Mouse (Mus musculus): ENCODE results near the gene Cntnap1.

Gene Cntnap1

DNA sequence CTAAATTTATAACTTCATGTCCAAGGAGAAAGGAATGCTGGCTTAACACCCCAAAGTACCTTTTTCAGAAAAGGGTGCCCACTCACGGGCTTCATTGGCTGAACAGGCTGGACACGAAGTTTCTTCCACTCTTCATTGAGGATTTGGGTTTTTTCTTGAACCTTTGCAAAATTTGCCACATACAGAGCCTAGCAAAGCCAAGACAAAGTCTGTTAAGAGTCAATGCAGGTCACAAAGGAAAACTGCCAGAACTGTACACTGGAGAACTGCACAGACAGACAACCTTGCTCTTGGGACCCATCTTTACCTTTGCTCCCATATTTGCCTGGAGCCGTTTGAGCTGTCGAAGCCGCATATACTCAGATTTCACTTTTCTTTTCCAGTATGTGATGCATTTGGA lies 46.6 kb downstream of the Cntnap1 start:
- no peak for DNase-seq (ENCODE audit: low read depth, low spot score)

DNA sequence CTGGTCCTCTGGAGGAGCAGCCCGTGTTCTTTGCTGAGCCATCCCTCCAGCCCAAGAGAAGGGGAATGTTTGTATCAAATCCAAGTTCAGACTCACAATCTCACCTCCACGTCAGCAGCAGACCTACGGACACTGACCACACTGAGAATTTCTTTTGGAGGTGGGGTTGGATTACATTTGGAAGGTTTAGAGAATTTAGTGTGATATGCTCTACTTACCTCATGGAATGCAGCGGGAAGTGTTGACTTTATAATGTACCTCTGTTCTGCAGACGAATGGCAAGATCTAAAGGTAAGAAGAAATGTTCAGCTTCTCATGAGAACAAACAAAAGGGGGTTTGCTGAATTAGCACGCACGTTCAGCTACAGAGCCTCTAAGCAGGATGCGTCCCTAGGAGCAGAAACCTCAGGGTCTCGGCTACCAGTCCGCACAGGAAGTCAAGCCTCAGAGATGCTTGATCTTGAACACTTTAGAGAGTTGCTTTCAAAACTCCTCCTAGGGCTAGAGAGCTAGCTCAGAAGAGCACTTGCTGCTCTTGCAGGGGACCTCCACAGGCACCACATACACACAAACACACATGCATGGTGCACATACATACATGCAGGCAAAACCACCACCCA lies 48.2 kb downstream of the Cntnap1 start:
- DNase-seq (ENCODE audit: low read depth, low spot score), result no peak

DNA sequence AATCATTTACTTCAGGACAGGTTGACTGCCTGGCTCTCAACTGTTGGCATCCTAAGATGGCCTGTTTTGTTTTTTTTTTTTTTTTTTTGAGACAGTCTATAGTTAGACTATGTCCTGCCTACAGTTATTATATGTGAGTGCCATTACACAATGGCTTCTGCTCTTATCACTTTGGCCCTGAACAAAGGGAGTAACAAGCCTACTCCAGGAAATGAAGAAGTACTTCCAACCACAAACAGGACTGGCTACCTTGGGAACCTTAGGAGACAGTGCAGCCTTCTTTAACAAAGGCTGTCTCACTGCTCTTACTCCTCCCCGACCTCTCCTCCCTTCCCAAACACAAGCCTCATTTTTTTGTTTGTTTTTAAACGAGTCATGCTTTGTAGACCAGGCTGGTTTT lies 50.5 kb downstream of the Cntnap1 start:
- no peak for DNase-seq (ENCODE audit: low read depth, low spot score)

DNA sequence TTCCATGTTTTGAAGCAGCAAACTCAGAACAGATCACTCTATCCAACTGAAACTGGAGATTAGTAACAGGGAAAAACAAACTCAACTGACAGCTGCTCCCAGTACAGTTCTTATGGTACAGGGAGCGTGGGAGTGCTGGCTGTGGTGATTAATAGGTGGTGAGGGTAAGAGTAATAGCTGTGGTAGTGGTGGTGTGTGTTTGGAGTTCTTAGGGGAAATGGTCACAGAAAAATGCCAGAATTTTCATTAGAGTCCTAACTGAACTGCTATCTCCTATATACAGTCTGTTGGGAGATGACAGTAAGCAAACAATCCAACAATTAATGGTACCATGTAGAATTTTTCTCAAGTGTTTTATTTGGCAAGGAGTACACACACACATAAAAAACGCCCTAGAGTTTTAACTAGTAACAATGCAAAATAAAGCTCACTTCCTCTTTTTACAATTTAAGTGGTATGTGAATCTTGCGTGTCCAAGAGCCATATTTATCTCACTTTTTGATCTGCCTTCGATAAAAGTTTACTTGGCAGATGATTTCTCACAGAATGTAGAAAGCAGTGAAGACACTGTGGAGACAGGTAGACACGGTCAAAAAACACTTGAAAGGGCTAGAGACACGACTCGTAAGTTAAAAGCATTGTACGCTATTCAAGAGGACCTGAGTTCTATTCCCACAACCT lies 51.1 kb downstream of the Cntnap1 start:
- DNase-seq (ENCODE audit: low read depth, low spot score), result no peak

DNA sequence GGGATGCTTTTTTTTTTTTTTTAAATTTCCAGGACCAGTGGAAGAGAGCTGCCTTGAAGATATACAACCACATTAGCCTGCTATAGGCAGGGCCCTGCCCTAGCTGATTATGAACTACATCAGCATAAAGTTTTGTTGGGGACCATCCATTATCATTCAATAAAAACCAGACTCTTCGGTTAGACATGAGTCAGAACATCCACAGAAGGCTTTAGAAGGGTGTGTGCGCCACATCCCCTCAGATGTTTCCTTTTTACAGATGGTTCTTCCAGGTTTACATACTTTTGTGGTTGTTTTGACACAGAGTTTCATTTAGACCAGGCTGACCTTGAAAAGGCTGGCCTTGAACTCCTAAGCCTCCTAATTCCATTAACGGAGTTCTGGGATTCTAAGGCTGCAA lies 54.0 kb downstream of the Cntnap1 start:
- DNase-seq (ENCODE audit: low read depth, low spot score), result no peak

DNA sequence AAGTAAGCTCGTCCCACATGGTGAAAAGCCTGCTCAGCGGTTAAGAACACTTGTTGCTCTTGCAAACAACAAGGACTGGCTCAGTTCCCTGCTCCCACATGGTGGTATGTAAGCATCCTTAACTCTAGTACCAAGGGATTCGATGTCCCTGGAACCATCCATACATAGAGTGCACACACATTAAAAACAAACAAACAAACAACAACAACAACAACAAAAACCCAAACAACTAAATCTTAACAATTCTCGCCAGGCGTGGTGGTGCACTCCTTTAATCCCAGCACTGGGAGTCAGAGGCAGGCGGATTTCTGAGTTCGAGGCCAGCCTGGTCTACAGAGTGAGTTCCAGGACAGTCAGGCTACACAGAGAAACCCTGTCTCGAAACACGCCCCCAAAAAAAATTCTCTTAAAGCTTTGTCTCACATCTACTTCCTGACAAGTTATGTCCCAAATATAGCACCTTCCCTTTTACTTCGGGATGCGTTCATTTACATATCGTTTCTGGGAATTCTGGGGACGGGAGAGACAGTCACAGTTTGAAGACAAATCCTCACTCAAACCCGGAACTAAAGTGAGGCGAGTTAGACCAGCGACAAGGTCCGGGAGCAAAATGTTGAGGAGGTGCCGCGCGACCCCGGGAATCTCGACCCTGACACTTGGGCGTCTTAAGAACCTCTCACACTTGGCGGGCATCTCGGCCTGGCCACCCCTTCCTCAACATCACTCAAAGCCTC lies 55.2 kb downstream of the Cntnap1 start:
- no peak for DNase-seq (ENCODE audit: low read depth, low spot score)

DNA sequence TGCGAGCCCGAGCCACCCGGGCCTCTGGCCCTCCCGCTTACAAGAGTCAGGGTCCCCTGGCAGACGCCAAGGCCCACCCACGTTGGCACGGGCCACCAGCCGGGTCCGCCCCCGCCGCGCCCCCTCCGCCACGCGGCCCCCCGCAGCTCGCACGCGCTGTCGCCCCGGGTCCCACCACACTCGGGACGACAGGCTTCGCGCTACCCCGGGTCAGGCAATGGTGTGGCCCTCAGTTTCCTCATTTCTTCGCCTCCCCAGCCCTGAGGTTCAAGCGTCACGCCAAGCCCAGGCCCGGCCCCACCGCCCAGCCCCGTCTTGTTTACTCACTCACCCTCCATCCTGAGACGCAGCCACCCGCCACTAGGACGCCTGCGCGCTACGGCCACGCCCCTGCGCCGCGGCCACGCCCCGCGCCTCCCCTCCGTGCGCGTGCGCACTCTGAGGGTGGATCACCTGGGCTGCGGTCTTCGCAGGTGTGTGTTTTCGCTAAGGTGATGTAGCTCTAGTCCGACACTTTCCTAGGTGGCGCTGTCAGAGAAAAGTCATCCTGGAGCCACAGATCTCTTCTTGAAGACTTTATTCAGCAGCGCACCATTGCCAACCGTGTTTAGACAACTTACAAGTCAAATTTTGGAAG lies 55.9 kb downstream of the Cntnap1 start, which contains the start of gene Ezh1:
Ezh1 (minus strand) TSS at position 399 of the 637 bp plus-strand sequence.
- DNase-seq (ENCODE audit: low read depth, low spot score), result peak; percentile 54

DNA sequence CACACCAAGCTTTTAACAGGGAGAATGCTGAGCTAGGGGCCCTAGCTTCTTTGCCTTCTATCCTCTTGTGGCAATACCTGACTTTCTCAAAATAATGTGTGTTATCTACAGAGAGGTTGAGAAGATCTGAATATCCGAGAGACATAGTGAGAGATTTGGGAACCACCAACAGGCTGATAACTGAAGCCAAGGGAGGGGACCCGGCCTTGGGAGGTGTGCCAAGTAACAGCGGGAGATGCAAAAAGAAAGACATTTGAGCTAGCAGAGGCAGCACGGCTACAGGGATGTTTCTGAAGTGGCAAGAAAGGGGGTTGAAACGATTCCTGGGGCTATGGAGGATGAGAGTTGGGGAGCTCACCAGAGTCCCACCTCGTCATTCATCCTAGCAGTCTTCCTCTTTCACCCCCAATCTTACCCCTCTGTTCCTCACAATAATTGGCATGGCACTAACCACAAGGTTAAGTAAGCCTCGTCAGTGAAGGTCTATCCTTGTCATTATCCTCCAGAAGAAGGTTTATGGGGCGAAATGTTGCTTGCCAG lies 59.1 kb downstream of the Cntnap1 start:
- DNase-seq (ENCODE audit: low read depth, low spot score), result no peak

DNA sequence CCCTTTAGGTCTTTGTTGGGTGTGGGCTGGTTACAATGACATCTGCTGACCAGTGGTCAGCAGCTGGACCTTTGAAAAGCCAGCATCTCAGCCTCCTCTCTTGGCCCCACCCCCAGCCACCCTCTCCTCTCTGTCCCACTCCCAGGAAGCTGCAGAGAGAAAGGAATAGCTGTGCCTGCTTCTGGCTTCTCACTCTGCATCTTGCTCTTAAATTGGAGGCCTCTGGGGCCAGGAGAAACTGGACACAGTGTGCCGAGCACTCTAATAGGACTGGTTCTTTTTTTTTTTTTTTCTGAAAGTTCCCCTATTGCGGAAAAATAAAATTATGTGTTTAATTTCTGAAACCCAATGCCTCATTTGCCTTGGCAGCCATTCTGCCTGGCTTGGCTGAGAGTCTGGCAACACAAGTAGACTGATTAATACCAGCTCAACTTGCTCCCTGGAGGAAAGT lies 59.8 kb downstream of the Cntnap1 start:
- DNase-seq (ENCODE audit: low read depth, low spot score), result no peak

DNA sequence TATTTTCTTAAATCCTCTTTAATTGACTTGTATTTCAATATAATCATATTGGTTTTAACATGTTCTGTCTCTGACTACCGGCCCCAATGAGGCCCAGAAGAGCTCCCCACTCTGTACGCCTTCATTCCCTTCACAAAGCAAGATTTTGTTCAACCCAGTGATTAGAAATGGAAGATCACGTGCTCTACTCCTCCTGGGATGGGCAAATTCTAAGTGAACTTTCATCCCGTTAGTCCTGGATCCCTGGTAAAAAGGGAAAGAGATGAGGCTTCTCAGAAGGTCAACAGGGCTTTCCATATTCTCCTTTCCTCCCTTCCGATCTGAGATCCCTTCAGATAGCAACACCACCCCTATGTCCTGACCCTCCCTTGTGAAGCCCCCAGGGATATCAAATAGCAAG lies 60.2 kb downstream of the Cntnap1 start:
- no peak for DNase-seq (ENCODE audit: low read depth, low spot score)

DNA sequence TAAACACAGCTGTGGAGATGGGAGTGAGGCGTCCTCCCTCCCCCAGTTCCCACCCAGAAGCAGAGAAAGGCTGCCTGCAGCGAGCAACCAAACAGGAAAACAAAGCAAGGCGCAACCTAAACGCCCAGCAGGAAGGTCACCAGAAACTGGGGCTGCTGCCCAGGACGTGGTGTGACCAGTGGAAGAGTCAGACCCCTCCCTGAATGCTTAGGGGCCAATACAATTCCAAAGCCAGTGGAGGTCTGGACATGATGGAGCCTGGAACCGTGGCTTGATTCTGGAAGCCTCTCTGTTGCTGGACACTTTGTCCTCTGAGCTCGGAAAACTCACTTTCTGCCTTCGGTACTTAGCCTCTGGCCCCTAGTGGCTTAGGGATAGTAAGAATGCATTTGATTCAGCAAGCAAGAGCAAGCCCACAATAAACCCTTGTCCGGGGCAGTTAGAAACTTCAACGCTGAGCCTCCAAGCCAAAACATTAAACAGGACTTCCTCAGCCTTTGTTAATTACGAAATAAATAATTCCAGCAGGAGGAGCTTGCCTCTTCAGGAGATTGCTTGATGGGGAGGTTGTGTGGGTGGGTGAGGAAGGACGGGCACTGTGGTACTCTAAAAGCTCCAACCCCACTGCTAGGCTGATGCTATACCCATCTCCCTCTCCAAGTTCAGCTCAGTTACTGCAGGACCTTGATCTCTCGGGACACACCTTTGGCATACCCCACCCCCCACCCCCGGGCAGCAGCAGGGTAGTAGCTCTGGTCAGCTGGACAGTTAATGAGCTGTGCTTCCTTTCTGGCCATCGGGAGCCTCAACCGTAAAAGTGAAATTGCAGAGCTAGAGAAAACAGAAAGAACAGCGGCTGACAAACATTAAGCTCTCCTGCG lies 60.9 kb downstream of the Cntnap1 start:
- DNase-seq (ENCODE audit: low read depth, low spot score), result no peak

DNA sequence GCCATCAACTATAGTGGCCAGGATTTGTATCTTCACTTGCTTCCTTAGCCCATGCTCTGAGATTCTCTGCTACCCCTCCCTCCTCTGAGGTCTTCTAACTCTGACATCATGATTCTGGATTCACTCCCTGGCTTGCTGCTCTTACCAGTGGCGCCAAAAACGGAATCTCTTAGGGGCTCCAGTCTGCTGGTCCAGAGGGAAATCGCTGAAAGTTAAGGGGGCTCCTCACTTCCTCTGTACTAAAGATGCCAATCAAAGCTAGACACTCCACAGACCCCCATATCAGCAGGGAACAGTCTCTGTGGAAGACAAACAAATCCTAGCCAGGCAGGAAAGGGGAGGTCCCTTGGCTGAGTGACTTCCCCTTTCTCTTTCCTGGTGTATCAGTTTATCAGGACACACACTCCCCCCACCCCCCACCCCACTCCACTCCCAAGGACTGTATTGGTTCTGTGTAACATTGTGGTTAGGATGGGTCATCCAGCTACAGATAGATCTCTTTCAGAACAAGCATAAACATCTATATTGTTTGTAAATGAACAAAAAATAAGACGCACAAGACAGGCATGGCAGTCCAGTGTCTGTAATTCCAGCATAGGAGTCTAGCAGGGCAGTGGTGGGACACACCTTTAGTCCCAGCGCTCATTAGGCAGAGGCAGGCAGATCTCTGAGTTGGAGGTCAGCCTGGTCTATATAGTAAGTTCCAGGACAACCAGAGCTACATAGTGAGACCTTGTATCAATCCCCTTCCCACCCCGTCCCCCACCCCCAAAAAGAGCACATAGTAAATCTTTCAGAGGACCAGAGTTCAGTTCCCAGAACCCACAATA lies 61.9 kb downstream of the Cntnap1 start:
- DNase-seq (ENCODE audit: low read depth, low spot score), result no peak

DNA sequence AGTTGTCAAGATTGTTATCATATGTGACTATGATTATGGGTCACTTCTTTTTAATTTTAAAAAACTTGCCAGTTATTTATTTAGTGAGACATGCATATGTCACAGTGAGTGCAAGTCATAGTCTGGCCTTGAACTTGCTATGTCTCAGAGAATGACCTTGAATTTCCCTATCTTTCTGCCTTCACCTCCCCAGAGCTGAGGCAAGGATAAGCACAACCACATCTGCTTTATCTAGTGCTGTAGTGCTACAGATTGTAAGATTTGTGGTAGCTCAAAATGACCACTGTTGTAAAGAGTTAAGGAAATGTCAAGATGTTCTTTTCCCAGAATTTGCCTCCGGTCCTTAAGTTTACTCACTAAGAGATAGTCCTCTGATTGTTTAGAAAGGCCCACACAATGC lies 62.9 kb downstream of the Cntnap1 start:
- DNase-seq (ENCODE audit: low read depth, low spot score), result no peak

DNA sequence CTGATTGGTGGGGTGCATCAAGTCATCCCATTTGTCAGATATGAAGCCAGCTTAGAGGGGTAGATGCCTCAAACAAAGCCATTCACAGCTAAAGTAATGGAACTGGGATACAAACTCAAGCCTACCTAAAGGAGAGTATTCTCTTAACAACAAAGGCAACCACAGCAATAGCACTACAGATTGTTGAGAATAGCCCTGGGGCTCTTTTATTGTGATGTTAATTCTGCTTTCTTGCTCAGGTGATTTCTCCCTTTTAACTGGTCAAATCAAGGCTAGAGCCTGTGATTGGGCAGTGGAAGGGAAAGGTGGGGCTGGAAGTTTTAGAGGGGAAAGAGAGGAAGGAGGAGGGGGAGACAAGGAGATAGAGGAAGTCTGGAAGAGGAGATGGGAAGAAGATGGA lies 63.8 kb downstream of the Cntnap1 start:
- DNase-seq (ENCODE audit: low read depth, low spot score), result no peak

DNA sequence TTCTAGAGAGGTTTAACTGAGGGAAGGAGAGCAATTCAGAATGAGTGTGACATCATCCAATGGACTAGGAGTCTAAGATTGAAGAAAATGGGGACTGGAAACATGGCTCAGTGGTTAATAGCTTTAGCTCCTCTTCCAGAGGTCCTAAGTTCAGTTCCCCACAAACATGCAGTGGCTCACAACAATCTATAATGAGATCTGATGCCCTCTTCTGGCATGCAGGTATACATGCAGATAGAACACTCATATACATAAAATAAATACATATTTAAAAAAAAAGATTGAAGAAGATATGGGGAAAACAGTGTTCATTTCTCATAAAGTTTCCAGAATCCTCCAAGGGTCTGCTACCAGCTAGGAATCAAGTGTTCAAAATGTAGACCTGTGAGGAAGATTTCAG lies 65.1 kb downstream of the Cntnap1 start:
- no peak for DNase-seq (ENCODE audit: low read depth, low spot score)

DNA sequence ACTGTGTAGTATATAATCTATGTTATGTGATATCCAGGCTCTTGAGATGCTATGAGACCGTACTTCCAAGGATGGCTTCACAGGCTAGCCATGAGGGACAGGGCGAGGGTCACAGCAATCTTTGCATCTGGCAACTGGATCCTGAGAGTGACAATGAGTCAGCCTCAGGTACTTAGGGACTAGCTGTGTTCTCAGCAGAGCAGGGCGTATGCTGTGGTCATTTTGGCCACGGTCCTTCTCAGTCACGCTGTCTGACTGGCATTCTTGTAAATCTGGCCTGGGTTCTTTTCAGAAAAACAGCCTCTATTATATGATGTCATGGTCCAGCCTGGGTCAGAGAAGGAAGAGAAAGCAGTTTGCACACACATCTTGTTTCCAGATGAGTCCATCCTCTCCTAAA lies 66.5 kb downstream of the Cntnap1 start:
- no peak for DNase-seq (ENCODE audit: low read depth, low spot score)

DNA sequence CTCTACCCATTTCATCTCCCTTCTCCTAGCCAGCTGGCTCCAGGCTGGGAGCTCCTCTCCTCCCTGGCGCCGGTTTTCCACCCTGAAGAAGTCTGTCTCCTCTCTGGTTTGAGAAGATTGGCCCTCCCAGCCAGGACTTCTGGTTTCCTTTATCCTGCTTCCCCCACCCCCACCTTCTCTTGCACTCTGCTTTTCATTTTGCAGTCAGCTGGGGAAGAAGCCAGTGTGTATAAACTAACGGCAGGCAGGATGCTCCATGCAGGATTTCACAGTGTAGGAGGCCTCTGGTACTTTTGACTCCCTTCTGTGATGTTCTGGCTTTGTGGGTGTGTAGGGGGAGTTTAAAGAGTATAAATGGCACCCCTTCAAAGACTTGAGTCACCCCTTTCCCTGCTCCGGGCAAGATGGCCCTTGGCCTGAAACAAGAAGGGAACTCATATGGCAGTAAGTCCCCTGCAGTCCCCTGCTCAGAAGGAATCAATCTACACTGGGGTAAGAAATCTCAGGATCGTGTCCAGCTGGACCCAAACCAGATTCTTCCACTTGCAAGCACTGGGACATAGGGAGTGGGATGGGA lies 67.8 kb downstream of the Cntnap1 start:
- peak; percentile 63 for DNase-seq (ENCODE audit: low read depth, low spot score)
